15 mouse cellular contexts compared by ENCODE assay signal in the genomic region with DNA sequence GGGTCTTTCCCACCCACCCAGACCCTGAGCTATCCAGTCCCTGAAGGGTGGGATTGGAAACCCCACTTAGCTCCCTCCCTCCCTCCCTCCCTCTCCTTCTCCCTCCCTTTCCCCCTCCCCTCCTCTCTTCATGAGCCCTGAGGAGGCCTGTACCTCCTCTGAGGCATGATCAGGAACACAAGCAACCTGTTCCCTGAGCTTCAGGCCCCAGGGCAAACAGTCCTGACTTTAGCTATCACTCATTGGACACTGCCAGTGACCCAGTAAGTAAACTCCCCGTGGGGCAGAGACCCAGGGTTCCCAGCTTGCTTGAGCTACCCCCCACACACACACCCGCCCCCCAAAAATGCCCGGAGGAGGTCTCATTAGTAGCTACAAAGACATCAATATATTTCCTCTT. TPM values are rescaled to one million over a fixed set of nuclear protein-coding genes. Genes with fewer than 3 reads are reported as not detected.
DNase-seq lines count a peak whose midpoint lies in the region; ATAC-seq and TF ChIP-seq lines count a peak whose summit lies in the region.
"Had no signal": no experiment of that assay in that cellular context is flagged by ENCODE, and none has a peak within 500 bp of the region (broad histone marks: within the 10 kb centered on the region; RNA-seq: fewer than 3 reads in every experiment).

No protein-coding gene starts in this region.

- H3K27ac ChIP-seq in heart, embryonic 12.5 days (ENCODE audit: poor library complexity, severe bottlenecking): peak overlapping the region; percentile 49; the same call in 1 of the 2 replicates
- H3K27ac ChIP-seq in heart, embryonic 11.5 days (ENCODE audit: low read depth, low read length): no peak overlapping the region
- peak overlapping the region; percentile 80; the same call in 1 of the 2 replicates for H3K27ac ChIP-seq in kidney, postnatal 0 days
- H3K27ac ChIP-seq: limb, embryonic 10.5 days had no signal

- ATAC-seq in heart, embryonic 12.5 days (ENCODE audit: insufficient number of reproducible peaks, low FRiP score): no peak
- ATAC-seq in heart, embryonic 11.5 days (replicated peaks; ENCODE audit: insufficient number of reproducible peaks, low FRiP score, low TSS enrichment): no peak
- ATAC-seq in kidney, postnatal 0 days (replicated peaks; ENCODE audit: low FRiP score, low read depth): no peak; the same call in 1 of the 2 replicates

- 69% methylated on average over 3 of the region's 3 CpGs for WGBS in heart, embryonic 12.5 days
- WGBS in heart, embryonic 11.5 days (ENCODE audit: insufficient replicate concordance): 71% methylated on average over 3 of the region's 3 CpGs
- WGBS in kidney, postnatal 0 days: 32% methylated on average over 3 of the region's 3 CpGs

- no peak for DNase-seq in kidney, postnatal 0 days (ENCODE audit: low spot score)
- DNase-seq in kidney, postnatal 25 days: no peak
- peak; percentile 61 for DNase-seq in retina, postnatal 1 day
- DNase-seq in retina, embryonic 14.5 days (ENCODE audit: low spot score): no peak
- DNase-seq in layer of hippocampus, adult 9-11 months: no peak
- DNase-seq in thymus, postnatal 4 days: no peak
- DNase-seq: B cell, adult 2 months; cerebellum, adult 9-11 months; embryo, embryonic 11 days; lung, adult 18-20 months; spleen, adult 18-20 months had no signal

- H3K9me3 ChIP-seq in heart, embryonic 12.5 days (replicated peaks): no peaks in the 10 kb centered on the region
- H3K9me3 ChIP-seq in heart, embryonic 11.5 days (replicated peaks; ENCODE audit: control insufficient read depth, low read length): no peaks in the 10 kb centered on the region
- H3K9me3 ChIP-seq in kidney, postnatal 0 days (replicated peaks; ENCODE audit: low read length): no peaks in the 10 kb centered on the region
- H3K9me3 ChIP-seq: limb, embryonic 10.5 days had no signal

- no peaks in the 10 kb centered on the region for H3K36me3 ChIP-seq in heart, embryonic 12.5 days
- no peaks in the 10 kb centered on the region for H3K36me3 ChIP-seq in heart, embryonic 11.5 days (ENCODE audit: control insufficient read depth, insufficient read depth, low read length)
- no peaks in the 10 kb centered on the region for H3K36me3 ChIP-seq in kidney, postnatal 0 days (ENCODE audit: insufficient read depth, low read length)
- H3K36me3 ChIP-seq: limb, embryonic 10.5 days had no signal

- H3K4me2 ChIP-seq in heart, embryonic 12.5 days: no peak overlapping the region
- H3K4me2 ChIP-seq in heart, embryonic 11.5 days: no peak overlapping the region
- H3K4me2 ChIP-seq in kidney, postnatal 0 days (ENCODE audit: low read length): no peak overlapping the region

- H3K4me1 ChIP-seq in heart, embryonic 12.5 days (replicated peaks): peaks cover 63% of the 10 kb centered on the region
- H3K4me1 ChIP-seq in heart, embryonic 11.5 days (ENCODE audit: control insufficient read depth, insufficient read depth, low read length): peaks cover 36% of the 10 kb centered on the region
- H3K4me1 ChIP-seq in kidney, postnatal 0 days (replicated peaks; ENCODE audit: insufficient read depth, low read length): peaks cover 27% of the 10 kb centered on the region

- TF ChIP-seq CTCF in kidney, postnatal 0 days (IDR thresholded peaks at IDR 0.05; ENCODE audit: low read depth): no peak

- peaks cover 9% of the 10 kb centered on the region for H3K27me3 ChIP-seq in heart, embryonic 12.5 days (replicated peaks)
- H3K27me3 ChIP-seq in heart, embryonic 11.5 days (ENCODE audit: control insufficient read depth, insufficient read depth, low read length): no peaks in the 10 kb centered on the region
- no peaks in the 10 kb centered on the region for H3K27me3 ChIP-seq in kidney, postnatal 0 days (ENCODE audit: insufficient read depth, low read length)
- H3K27me3 ChIP-seq: Patski had no signal

- no peak overlapping the region for H3K4me3 ChIP-seq in heart, embryonic 12.5 days
- H3K4me3 ChIP-seq in heart, embryonic 11.5 days (ENCODE audit: low read depth, low read length): no peak overlapping the region
- H3K4me3 ChIP-seq in kidney, postnatal 0 days (replicated peaks; ENCODE audit: low read depth, low read length): no peak overlapping the region
- H3K4me3 ChIP-seq: limb, embryonic 10.5 days had no signal

- no peak overlapping the region for H3K9ac ChIP-seq in heart, embryonic 12.5 days
- no peak overlapping the region for H3K9ac ChIP-seq in heart, embryonic 11.5 days (ENCODE audit: low read depth, low read length)
- no peak overlapping the region for H3K9ac ChIP-seq in kidney, postnatal 0 days (ENCODE audit: low read depth, low read length)

RNA-seq across cellular contexts. Expression of gene Slf2, which starts 29.9 kb away (rescaled TPM):
- polyA plus RNA-seq in heart, embryonic 12.5 days (2016; fragmentation: Nextera tagmentation; extraction: Ambion mirVana): 51.4 and 52.3 TPM in 2 replicates
- polyA plus RNA-seq in heart, embryonic 11.5 days (2014; fragmentation: Nextera tagmentation; extraction: Ambion mirVana): 57.1 and 62.0 TPM in 2 replicates
- 19.4 and 21.7 TPM in 2 replicates for polyA plus RNA-seq in kidney, postnatal 0 days (2015; fragmentation: Nextera tagmentation; extraction: Ambion mirVana)
